Mouse (Mus musculus) embryo, embryonic 10.5 days (tissue): ENCODE data around the gene Vav3.

Experiments used
- DNase-seq: peaks from one replicate; pipeline ENCODE4 v3.0.0-alpha.2; 2015; ENCODE audit warnings: low spot score

Vav3 gene

GRCm38 (mm10) chr3:109578983-109579382 lies 238.5 kb downstream of the Vav3 start:
- DNase-seq, result no peak

- no peak for DNase-seq
Measured at GRCm38 (mm10) chr3:109585946-109586345, 245.5 kb downstream of the Vav3 start.

- no peak for DNase-seq
Measured at GRCm38 (mm10) chr3:109592970-109593369, 252.5 kb downstream of the Vav3 start.

GRCm38 (mm10) chr3:109596084-109596483 lies 255.6 kb downstream of the Vav3 start:
- no peak for DNase-seq

GRCm38 (mm10) chr3:109600699-109601451 lies 260.4 kb downstream of the Vav3 start:
- no peak for DNase-seq

DNA sequence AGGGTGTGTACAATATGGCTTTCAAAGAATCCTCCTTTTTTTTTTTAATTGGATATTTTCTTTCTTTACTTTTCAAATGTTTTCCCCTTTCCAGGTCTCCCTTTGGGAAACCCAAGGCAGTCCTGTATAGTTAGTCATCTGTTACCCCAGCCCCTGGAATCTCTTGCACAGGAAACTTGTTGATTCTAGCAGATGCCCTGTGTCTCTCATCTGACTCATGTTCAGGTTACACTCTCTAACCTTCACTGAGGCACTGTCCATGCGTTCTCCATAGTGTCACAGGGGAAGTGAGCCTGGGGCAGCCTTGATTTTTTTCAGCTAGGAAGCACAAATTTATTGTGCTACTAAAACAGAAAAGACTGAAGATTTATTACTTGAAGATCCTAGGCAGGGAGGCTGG lies 262.3 kb downstream of the Vav3 start:
- no peak for DNase-seq

- DNase-seq, result no peak
Measured at GRCm38 (mm10) chr3:109606121-109606520, 265.7 kb downstream of the Vav3 start.

GRCm38 (mm10) chr3:109621721-109622120 lies 281.3 kb downstream of the Vav3 start:
- DNase-seq, result no peak

DNA sequence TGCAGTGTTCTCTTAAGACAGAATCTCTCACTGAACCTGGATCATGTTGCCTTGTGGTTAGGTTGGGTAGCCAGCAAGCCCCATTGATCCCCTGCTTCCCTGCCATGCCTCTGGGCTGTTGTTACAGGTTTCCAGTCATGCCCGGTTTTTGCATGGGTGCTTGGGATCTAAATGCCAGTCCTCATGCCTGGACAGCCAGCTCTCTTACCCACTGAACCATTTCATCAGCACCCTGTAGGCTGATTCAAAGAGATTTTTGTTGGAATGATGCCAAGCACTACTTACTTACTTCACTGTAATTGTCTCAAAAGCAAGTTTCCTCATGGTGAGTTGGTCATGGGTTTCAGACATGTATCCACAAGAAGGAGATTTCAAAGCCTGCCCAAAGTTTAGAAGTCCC lies 281.9 kb downstream of the Vav3 start:
- no peak for DNase-seq

- DNase-seq, result no peak
Measured at GRCm38 (mm10) chr3:109622816-109623215, 282.4 kb downstream of the Vav3 start.

DNA sequence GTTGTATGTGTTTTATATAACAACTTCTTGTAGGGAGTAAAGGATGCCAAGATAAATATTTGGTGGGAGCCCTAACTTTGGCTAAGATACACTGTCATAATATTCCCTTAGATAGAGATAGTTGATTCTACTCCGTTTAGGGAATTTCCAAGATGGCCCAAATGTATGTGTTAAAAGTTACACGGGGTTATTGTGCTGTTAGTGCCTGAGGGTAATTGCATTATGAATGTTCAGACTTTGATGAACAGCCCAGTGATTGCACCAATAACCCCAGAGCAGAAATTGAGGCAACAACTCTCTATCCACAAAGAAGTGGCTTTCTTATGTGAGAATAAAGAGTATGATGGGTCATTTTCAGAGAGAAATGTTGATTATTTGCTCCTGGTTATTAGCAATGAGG lies 283.3 kb downstream of the Vav3 start:
- DNase-seq, result no peak

DNA sequence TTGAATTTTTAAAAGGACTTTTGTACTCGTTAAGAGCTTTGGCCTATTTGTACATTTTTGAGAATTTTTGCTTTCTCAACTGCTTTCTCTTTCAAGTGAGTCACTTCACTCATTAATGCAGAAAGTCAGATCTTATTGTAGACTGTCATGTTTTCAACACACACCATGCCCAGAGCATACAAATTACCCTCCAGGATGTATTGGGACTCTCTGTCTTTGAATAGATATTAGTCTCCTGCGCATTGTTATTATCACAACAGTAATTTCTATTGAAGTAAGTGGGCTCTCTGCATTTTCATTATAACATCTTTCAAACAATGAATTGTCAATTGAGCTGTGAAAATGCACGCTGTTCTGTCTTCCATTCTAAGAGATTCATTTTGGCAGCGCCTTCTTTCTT lies 295.6 kb downstream of the Vav3 start:
- DNase-seq, result no peak

DNA sequence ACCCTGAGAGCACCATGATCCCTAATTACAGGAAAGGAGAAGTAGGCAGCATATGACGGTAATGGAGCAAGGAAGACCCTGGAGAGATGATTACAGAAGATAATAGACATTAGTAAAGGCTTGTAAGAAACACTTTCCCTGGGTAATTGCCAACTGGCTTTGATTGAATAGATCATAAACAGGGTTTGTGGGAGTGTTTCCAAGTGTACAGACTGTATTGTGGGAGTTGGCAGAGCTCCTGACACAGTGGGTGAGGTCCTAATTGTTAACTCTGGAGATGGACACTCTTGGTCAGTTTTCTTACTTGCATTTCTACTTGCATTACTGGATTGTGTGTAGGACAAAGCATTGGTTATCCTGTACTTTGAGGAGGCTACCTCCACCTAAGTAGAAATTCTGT lies 298.9 kb downstream of the Vav3 start:
- DNase-seq, result no peak

GRCm38 (mm10) chr3:109640796-109641195 lies 300.3 kb downstream of the Vav3 start:
- DNase-seq, result no peak

- no peak for DNase-seq
Measured at GRCm38 (mm10) chr3:109648242-109648641, 307.8 kb downstream of the Vav3 start.

- DNase-seq, result no peak
Measured at GRCm38 (mm10) chr3:109651479-109651878, 311.0 kb downstream of the Vav3 start.

GRCm38 (mm10) chr3:109652860-109653631 lies 312.6 kb downstream of the Vav3 start:
- DNase-seq, result peak; percentile 8

- no peak for DNase-seq
Measured at GRCm38 (mm10) chr3:109654386-109654785, 313.9 kb downstream of the Vav3 start.

GRCm38 (mm10) chr3:109671716-109672115 lies 331.3 kb downstream of the Vav3 start:
- no peak for DNase-seq

GRCm38 (mm10) chr3:109672925-109673324 lies 332.5 kb downstream of the Vav3 start:
- no peak for DNase-seq

DNA sequence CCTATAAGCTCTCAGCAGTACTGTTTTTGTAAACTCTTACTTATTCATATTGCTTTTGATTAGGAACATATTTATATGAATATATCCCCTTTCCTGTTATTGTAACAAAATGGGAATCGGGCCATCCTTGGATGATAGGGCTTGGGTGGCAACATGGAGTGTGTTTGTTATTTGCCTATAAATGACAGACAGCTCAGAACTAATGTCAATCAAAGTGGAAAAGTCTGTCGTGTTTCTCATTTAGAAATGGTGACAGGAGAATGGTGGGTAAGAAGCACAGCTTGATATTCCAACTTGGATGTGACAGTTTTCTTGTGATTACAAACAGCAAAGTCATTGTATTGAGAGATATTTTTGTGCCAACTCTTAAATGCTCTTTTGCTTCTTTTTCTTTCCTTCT lies 339.8 kb downstream of the Vav3 start:
- DNase-seq, result no peak

GRCm38 (mm10) chr3:109681863-109682262 lies 341.4 kb downstream of the Vav3 start:
- DNase-seq, result no peak

GRCm38 (mm10) chr3:109683608-109684295 lies 343.3 kb downstream of the Vav3 start:
- DNase-seq, result no peak
